Mouse (Mus musculus) midbrain, embryonic 15.5 days (tissue): ENCODE measurements at regions not wholly inside any gene's neighbourhood (a gene's known extent, or its start where the extent isn't known, plus 50 kb on each side); places are given as distances from the start of the nearest gene placed in this dataset.
A peak's percentile ranks its signal among the peaks of the same experiment; 100 is the strongest.

Experiments
- ATAC-seq: fragments of 200-750 bp; cut with Nextera tagmentation; replicated peaks from 2 replicates; pipeline ENCODE4 v1.8.0; 2017; ENCODE audit warnings: moderate TSS enrichment
- H3K27ac ChIP-seq: fragments of 300-500 bp; sonication (generic); 2 replicates; pipeline ENCODE4 v1.5.1; 2015; ENCODE audit warnings: mild to moderate bottlenecking, inconsistent platforms
- H3K27me3 ChIP-seq: fragments of 300-500 bp; sonication (generic); replicated peaks from 2 replicates; pipeline ENCODE4 v1.6.1; 2015; ENCODE audit warnings: inconsistent platforms
- H3K36me3 ChIP-seq: fragments of 300-500 bp; sonication (generic); replicated peaks from 2 replicates; pipeline ENCODE4 v1.6.1; 2015; ENCODE audit warnings: inconsistent platforms
- H3K4me1 ChIP-seq: fragments of 300-500 bp; sonication (generic); 2 replicates; pipeline ENCODE4 v1.6.1; 2015; ENCODE audit warnings: inconsistent platforms
- H3K4me2 ChIP-seq: fragments of 300-500 bp; sonication (generic); 2 replicates; pipeline ENCODE4 v1.6.1; 2015; ENCODE audit warnings: inconsistent platforms, mild to moderate bottlenecking, moderate library complexity
- H3K4me3 ChIP-seq: fragments of 300-500 bp; sonication (generic); 2 replicates; pipeline ENCODE4 v1.5.1; 2015; ENCODE audit warnings: mild to moderate bottlenecking, inconsistent platforms
- H3K9ac ChIP-seq: fragments of 300-500 bp; sonication (generic); 2 replicates; pipeline ENCODE4 v1.6.1; 2015; ENCODE audit warnings: mild to moderate bottlenecking, inconsistent platforms
- H3K9me3 ChIP-seq: fragments of 300-500 bp; sonication (generic); 2 replicates; pipeline ENCODE4 v1.6.1; 2016; ENCODE audit warnings: inconsistent platforms
- WGBS: fragments of 180-500 bp; shearing (Covaris S2); methylation state at CpG from one replicate; pipeline ENCODE4 v1.1.7; 2015; ENCODE audit warnings: mixed read lengths; 5-methylcytosine and 5-hydroxymethylcytosine counted together

DNA sequence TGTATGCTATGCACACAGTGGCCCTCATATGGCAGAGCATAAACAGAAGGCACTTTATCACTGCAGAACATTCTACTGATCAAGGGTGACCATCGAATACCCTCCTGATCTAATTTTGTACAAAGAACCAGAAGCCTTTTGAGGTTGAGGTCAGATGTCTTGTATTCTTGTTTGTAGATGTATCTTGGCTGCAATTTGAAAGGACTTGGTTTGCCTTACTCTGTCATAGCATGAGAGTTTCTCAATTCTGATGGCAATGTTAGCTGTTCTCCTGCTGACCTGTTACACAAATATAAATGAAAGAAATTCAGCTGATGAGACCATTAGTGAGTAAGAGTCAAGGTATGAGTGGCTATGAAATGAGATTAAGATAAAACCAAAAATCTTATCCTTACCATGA, 199.1 kb upstream of the Aldoart1 start:
- no peaks in the 10 kb centered on the region for H3K36me3 ChIP-seq
- ATAC-seq, result no peak
- H3K27me3 ChIP-seq, result no peaks in the 10 kb centered on the region
- H3K9me3 ChIP-seq, result no peaks in the 10 kb centered on the region
- no peak overlapping the region for H3K4me2 ChIP-seq
- no peaks in the 10 kb centered on the region for H3K4me1 ChIP-seq
- no peak overlapping the region for H3K27ac ChIP-seq
- WGBS, result 88% methylated on average over 1 of the region's 1 CpGs
- H3K4me3 ChIP-seq, result no peak overlapping the region
- no peak overlapping the region for H3K9ac ChIP-seq

DNA sequence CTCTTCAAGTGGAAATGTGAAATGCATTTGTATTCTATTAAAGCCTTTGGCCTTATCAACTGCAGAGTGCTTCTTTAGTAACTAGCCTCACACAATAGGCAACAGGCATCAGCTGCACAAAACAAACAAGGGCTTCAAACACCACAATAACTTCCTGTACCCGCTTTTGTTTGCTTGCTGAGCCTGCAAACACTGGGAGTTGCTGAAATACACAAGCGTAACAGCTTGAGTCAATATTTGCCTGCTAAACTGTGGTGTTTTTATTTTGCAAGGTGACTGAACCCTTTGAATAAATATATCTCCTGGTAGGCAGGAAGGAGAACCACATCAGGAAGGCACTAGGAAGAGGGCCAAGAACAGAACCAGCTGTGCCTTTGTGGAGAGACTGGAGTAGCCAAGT, 195.4 kb upstream of the Aldoart1 start:
- no peak for ATAC-seq
- Histone ChIP-seq H3K4me1 (no peaks in the 10 kb centered on the region), H3K9ac (no peak overlapping the region), H3K27me3 (no peaks in the 10 kb centered on the region), H3K4me3 (no peak overlapping the region), H3K9me3 (no peaks in the 10 kb centered on the region), H3K4me2 (no peak overlapping the region), H3K36me3 (no peaks in the 10 kb centered on the region), H3K27ac (no peak overlapping the region)
- 42% methylated on average over 2 of the region's 2 CpGs for WGBS

DNA sequence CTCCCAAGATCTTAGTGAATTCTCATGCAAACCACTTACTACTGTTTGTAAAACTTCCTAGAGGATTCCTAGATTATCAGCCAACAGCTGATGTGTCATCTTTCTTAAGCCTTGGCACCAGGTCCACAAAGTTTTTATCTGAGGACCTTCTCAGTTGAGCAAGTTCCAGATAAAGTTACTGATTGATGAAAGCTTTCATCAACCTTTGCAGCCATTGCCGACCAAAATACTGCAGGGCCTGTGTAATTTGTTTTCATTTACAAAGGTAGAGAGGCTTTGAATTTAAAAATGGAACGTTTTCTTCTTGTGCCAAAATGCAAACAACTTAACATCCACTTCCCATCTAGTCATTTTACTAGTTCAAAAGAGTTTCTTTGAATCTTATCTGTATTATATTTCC, 191.9 kb upstream of the Aldoart1 start:
- 56% methylated on average over 2 of the region's 2 CpGs for WGBS
- Histone ChIP-seq H3K36me3 (no peaks in the 10 kb centered on the region), H3K27me3 (no peaks in the 10 kb centered on the region), H3K27ac (no peak overlapping the region), H3K9me3 (no peaks in the 10 kb centered on the region), H3K9ac (no peak overlapping the region), H3K4me1 (no peaks in the 10 kb centered on the region), H3K4me3 (no peak overlapping the region), H3K4me2 (no peak overlapping the region)
- no peak for ATAC-seq

DNA sequence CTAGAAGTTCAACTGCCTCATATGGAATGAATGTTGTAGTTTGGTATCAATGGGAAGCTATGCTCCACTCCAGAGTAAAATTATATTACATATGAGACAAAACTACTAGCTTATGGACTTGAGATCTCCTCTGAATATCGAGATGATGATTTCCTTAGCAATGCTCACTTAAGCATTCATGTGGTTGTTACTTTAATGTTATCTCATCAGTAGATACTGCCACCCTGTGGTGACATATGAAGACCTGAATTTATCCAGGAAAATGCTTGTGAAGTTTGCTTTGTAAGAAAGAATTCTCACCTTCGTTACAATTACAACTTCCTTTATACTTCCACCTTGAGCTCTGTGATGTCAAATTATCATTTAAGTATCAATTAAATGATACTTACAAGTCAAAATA, 190.2 kb upstream of the Aldoart1 start:
- Histone ChIP-seq H3K4me3 (no peak overlapping the region), H3K4me1 (no peaks in the 10 kb centered on the region), H3K9ac (no peak overlapping the region), H3K27me3 (no peaks in the 10 kb centered on the region), H3K9me3 (no peaks in the 10 kb centered on the region), H3K27ac (no peak overlapping the region), H3K4me2 (no peak overlapping the region), H3K36me3 (no peaks in the 10 kb centered on the region)
- WGBS, result 16% methylated on average over 2 of the region's 2 CpGs
- no peak; the same call in 1 of the 2 replicates for ATAC-seq

DNA sequence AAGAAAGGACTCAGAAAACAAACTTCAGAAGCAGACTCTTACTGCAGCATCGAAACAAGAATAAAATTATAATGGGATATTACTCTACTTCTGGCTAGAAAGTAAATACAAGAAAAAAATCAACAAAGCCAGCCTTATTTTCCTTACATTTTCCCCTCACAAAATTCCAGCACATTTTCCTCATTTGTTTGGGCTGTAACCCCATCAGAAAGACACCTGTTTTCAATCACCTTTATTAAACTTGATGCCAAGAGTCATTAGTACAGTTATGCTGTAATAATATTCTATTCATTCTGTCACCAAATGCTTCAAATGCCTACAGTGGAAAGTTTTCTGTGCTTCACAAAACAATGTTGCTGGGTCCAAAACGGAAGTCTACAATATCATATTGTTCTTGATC, 189.1 kb upstream of the Aldoart1 start:
- H3K4me2 ChIP-seq, result no peak overlapping the region
- no peaks in the 10 kb centered on the region for H3K36me3 ChIP-seq
- ATAC-seq, result no peak
- 88% methylated on average over 2 of the region's 2 CpGs for WGBS
- no peaks in the 10 kb centered on the region for H3K9me3 ChIP-seq
- no peak overlapping the region for H3K4me3 ChIP-seq
- H3K9ac ChIP-seq, result no peak overlapping the region
- no peaks in the 10 kb centered on the region for H3K4me1 ChIP-seq
- H3K27ac ChIP-seq, result no peak overlapping the region
- H3K27me3 ChIP-seq, result no peaks in the 10 kb centered on the region

DNA sequence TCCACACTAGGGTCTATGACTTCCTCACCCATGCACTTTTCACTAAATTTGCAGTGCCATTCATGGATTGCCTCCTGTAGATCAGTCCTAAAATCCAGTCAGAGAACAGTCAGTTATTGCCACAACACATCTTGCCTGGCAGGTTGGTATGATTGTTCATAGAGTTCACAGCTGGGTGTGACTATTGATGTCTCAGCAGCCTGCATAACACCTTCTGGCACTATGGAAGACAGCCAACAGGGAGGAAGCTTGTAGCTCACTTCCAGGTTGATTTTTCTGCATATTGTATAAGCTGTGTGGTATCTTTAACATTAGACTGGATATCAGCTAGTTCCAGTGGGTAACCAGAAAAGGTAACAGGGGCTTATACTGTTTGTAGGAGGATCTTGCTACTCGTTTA, 145.3 kb upstream of the Aldoart1 start:
- Histone ChIP-seq H3K36me3 (no peaks in the 10 kb centered on the region), H3K9me3 (no peaks in the 10 kb centered on the region), H3K9ac (no peak overlapping the region), H3K27ac (no peak overlapping the region), H3K4me1 (no peaks in the 10 kb centered on the region), H3K4me2 (no peak overlapping the region), H3K4me3 (no peak overlapping the region), H3K27me3 (no peaks in the 10 kb centered on the region)
- no peak for ATAC-seq
- 82% methylated on average over 1 of the region's 1 CpGs for WGBS

DNA sequence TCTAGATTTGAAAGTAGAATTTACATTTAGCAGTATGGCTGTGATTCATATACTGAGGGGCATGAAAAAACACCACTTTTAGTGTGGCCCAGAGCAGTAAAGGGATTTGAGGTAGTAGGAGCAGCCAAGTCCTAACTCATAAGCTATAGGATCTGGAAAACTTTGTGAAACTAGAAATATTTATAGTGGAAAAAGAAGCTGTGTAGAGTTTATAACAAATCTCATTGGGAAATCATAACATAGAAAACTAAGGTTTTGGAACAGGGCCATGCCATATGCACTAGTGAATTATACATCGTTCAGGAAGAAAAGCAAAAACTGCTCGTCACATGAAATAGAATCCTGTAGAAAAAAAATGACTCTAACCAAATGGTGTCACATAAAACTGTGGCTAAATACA, 143.7 kb upstream of the Aldoart1 start:
- H3K9me3 ChIP-seq, result no peaks in the 10 kb centered on the region
- H3K4me1 ChIP-seq, result no peaks in the 10 kb centered on the region
- H3K4me2 ChIP-seq, result no peak overlapping the region
- no peak overlapping the region for H3K9ac ChIP-seq
- H3K27me3 ChIP-seq, result no peaks in the 10 kb centered on the region
- ATAC-seq, result no peak
- no peaks in the 10 kb centered on the region for H3K36me3 ChIP-seq
- H3K27ac ChIP-seq, result no peak overlapping the region
- no peak overlapping the region for H3K4me3 ChIP-seq
- WGBS, result 89% methylated on average over 2 of the region's 2 CpGs

DNA sequence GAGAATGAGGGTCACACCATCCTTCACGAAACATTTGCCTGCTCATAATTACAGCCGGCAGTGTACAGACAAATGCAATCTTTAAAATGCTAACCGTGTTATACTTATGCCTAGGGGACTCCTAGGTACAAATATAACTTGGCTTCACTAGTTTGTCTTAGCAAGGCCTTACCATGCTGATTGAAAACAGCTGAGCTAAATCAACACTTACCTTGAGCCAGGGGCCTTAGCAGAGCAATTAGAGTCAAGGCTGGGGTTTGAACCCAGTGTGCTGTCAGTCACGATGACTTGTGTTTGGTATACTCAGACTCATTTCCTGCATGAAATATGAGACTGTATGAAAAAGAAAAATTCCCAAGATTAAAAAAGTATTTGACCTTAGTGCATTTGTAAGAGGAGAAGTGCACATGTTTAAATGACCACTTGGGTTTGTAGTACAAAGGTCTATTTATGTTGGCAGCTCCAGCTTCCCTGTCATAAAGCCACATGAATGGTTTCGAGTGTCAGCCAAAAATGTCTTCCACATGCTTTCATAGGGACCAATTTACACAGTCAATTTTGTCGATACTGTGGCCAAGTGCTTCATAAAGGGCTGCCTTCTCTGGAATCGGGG, 94.0 kb upstream of the Aldoart1 start:
- 80% methylated on average over 7 of the region's 7 CpGs for WGBS
- Histone ChIP-seq H3K4me2 (no peak overlapping the region), H3K36me3 (no peaks in the 10 kb centered on the region), H3K27ac (no peak overlapping the region), H3K4me3 (no peak overlapping the region), H3K27me3 (no peaks in the 10 kb centered on the region), H3K9ac (no peak overlapping the region), H3K4me1 (no peaks in the 10 kb centered on the region), H3K9me3 (no peaks in the 10 kb centered on the region)
- ATAC-seq, result no peak

DNA sequence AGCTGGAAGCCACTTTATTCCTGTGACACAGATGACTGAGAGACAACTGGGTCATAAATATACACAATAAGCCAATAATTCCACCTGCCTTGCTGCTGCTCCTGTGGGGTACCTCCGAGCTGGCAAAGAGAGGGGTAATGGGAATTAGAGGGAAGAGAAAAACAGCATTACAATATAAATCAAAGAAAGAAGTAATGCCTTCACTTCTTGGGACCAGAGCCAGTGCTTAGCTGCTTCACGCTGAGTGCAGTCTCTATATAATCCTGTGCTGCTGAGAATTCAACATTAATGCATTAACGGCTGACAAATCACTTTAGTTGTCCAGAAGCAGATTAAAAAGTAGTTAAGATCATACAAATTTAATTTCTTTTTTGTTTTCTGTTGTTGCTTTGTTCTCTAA, 71.0 kb upstream of the Aldoart1 start:
- H3K36me3 ChIP-seq, result no peaks in the 10 kb centered on the region
- 0 out of 2 replicates have a peak, but pooled peaks have one; percentile 17 for ATAC-seq
- H3K4me1 ChIP-seq, result 0 out of 2 replicates have a peak, but pooled peaks cover 3% of the 10 kb centered on the region
- H3K9ac ChIP-seq, result no peak overlapping the region
- 40% methylated on average over 3 of the region's 3 CpGs for WGBS
- H3K9me3 ChIP-seq, result no peaks in the 10 kb centered on the region
- no peaks in the 10 kb centered on the region for H3K27me3 ChIP-seq
- no peak overlapping the region for H3K4me2 ChIP-seq
- no peak overlapping the region for H3K27ac ChIP-seq
- H3K4me3 ChIP-seq, result no peak overlapping the region

DNA sequence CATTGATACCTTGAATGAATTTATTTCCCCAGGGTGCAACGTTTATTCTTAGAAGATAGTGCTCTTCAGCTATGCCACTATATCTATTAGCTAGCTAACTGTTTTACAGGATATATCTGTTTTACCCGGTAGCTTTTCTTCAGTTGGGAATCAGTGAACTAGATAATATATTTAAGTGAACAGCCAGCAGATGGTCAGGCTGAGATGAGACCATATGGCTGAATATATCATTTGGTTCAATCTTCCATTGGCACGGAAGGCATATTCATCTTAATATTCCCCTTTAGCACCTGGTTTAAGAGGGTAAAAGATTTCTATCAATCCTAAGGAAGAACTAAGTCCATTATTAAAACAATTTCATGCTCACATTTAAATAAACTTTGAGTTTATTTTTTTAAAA, 62.6 kb upstream of the Aldoart1 start:
- Histone ChIP-seq H3K27me3 (no peaks in the 10 kb centered on the region), H3K9me3 (no peaks in the 10 kb centered on the region), H3K4me2 (no peak overlapping the region), H3K27ac (no peak overlapping the region), H3K36me3 (no peaks in the 10 kb centered on the region), H3K9ac (no peak overlapping the region), H3K4me3 (no peak overlapping the region), H3K4me1 (no peaks in the 10 kb centered on the region)
- no peak for ATAC-seq
- WGBS, result 75% methylated on average over 3 of the region's 3 CpGs
